Mouse (Mus musculus): ENCODE results near the gene Clip1.

- TF ChIP-seq CTCF (conservative IDR thresholded peaks at IDR 0.05; ENCODE audit: insufficient read depth, insufficient read length, low read depth, low read length) (no peak), POLR2A (IDR thresholded peaks at IDR 0.05; ENCODE audit: low read depth, low read length) (no peak)
Measured at GRCm38 (mm10) chr5:123602174-123602573, 82.2 kb downstream of the Clip1 start.

Measured in kidney, adult 2 months (tissue).